ENCODE assay signal across 8 mouse cellular contexts in the genomic region with DNA sequence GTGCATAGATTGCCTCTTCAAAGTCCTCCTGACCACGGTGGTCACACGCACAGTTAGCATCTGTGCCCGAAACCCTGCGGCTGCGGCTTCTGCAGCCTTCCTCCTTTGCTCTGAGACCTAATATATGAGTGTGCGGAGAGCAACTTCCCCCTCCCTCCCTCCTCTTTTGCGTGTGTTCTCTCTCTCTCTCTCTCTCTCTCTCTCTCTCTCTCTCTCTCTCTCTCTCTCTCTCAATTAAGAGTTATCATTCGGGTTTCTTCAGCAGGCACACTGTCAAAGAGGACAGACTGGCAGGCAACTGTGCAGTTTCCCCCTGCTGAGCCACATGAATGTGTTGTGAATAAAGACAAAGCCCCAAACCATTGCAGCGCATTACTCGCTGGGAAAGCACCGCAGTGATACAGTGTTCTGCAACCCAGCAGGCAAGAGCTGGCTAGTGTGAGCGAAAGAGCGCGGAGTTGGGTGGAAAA.
DNase-seq lines count a peak whose midpoint lies in the region; ATAC-seq and TF ChIP-seq lines count a peak whose summit lies in the region.

No protein-coding gene starts in this region.

- no peak overlapping the region for H3K4me2 ChIP-seq in liver, postnatal 0 days (ENCODE audit: low read depth, low read length)
- peak overlapping the region; percentile 55 for H3K4me2 ChIP-seq in embryonic facial prominence, embryonic 14.5 days (ENCODE audit: low read depth, low read length)
- peak overlapping the region; percentile 25 for H3K4me2 ChIP-seq in liver, embryonic 12.5 days

- DNase-seq in liver, result peak; percentile 4
- no peak for DNase-seq in liver, postnatal 0 days
- DNase-seq in embryonic facial prominence, embryonic 14.5 days (ENCODE audit: low spot score), result peak; percentile 69
- DNase-seq in hindlimb bud, embryonic 11.5 days (ENCODE audit: extremely low spot score, low read depth, low spot score), result peak; percentile 12
- DNase-seq in right cerebral cortex, postnatal 4 days, result peak; percentile 24
- no peak for DNase-seq in spleen, postnatal 4 days (ENCODE audit: low spot score in 2 of 2)

- no peak for TF ChIP-seq CTCF in liver, postnatal 0 days (IDR thresholded peaks at IDR 0.05; ENCODE audit: low read depth)

- H3K27ac ChIP-seq in liver, postnatal 0 days (ENCODE audit: low read depth), result no peak overlapping the region
- H3K27ac ChIP-seq in embryonic facial prominence, embryonic 14.5 days (replicated peaks; ENCODE audit: low read depth, low read length), result no peak overlapping the region
- no peak overlapping the region for H3K27ac ChIP-seq in liver, embryonic 12.5 days

- no peaks in the 10 kb centered on the region for H3K9me3 ChIP-seq in liver, postnatal 0 days (ENCODE audit: low read length)
- H3K9me3 ChIP-seq in embryonic facial prominence, embryonic 14.5 days (ENCODE audit: control insufficient read depth, low read length), result no peaks in the 10 kb centered on the region
- no peaks in the 10 kb centered on the region for H3K9me3 ChIP-seq in liver, embryonic 12.5 days (replicated peaks)

- no peaks in the 10 kb centered on the region for H3K36me3 ChIP-seq in liver, postnatal 0 days (replicated peaks; ENCODE audit: insufficient read depth, low read length)
- H3K36me3 ChIP-seq in embryonic facial prominence, embryonic 14.5 days (ENCODE audit: control insufficient read depth, insufficient read depth, low read length), result no peaks in the 10 kb centered on the region
- no peaks in the 10 kb centered on the region for H3K36me3 ChIP-seq in liver, embryonic 12.5 days

- WGBS in liver, postnatal 0 days (ENCODE audit: insufficient replicate concordance), result 7% methylated on average over 14 of the region's 14 CpGs
- 5% methylated on average over 14 of the region's 14 CpGs for WGBS in embryonic facial prominence, embryonic 14.5 days
- WGBS in liver, embryonic 12.5 days (ENCODE audit: insufficient replicate concordance), result 9% methylated on average over 14 of the region's 14 CpGs

- no peaks in the 10 kb centered on the region for H3K27me3 ChIP-seq in liver, postnatal 0 days (ENCODE audit: insufficient read depth, low read length)
- no peaks in the 10 kb centered on the region for H3K27me3 ChIP-seq in embryonic facial prominence, embryonic 14.5 days (replicated peaks; ENCODE audit: control insufficient read depth, insufficient read depth, low read length)
- no peaks in the 10 kb centered on the region for H3K27me3 ChIP-seq in liver, embryonic 12.5 days (replicated peaks)

- no peaks in the 10 kb centered on the region for H3K4me1 ChIP-seq in liver, postnatal 0 days (ENCODE audit: insufficient read depth)
- H3K4me1 ChIP-seq in embryonic facial prominence, embryonic 14.5 days (ENCODE audit: control insufficient read depth, insufficient read depth, low read length), result no peaks in the 10 kb centered on the region
- no peaks in the 10 kb centered on the region for H3K4me1 ChIP-seq in liver, embryonic 12.5 days

- no peak for TF ChIP-seq EP300 in liver, postnatal 0 days (IDR thresholded peaks at IDR 0.05; ENCODE audit: low read depth)

- no peak overlapping the region for H3K9ac ChIP-seq in liver, postnatal 0 days (replicated peaks)
- H3K9ac ChIP-seq in embryonic facial prominence, embryonic 14.5 days (ENCODE audit: low read depth, low read length), result peak overlapping the region; percentile 42; the same call in 1 of the 2 replicates
- H3K9ac ChIP-seq in liver, embryonic 12.5 days, result no peak overlapping the region

- H3K4me3 ChIP-seq in liver, postnatal 0 days (ENCODE audit: low read depth, low read length), result no peak overlapping the region
- H3K4me3 ChIP-seq in embryonic facial prominence, embryonic 14.5 days (ENCODE audit: low read depth, low read length), result peak overlapping the region; percentile 33
- no peak overlapping the region for H3K4me3 ChIP-seq in liver, embryonic 12.5 days

- ATAC-seq in liver, postnatal 0 days, result no peak
- ATAC-seq in embryonic facial prominence, embryonic 14.5 days (ENCODE audit: low read depth), result peak; percentile 79
- no peak for ATAC-seq in liver, embryonic 12.5 days
- no peak for ATAC-seq in CD4-positive, CD25-positive, alpha-beta regulatory T cell, adult 4 months

Comparison
In these comparisons a context has a peak if more than half of its experiments do, and no peak if none do; other contexts are left out.
1. DNase-seq: peak in liver (single experiment), embryonic facial prominence, embryonic 14.5 days (single experiment), hindlimb bud, embryonic 11.5 days (single experiment) and right cerebral cortex, postnatal 4 days (single experiment); none in liver, postnatal 0 days (single experiment) and spleen, postnatal 4 days (0 of 2).